Mouse (Mus musculus) ES-Bruce4 (cell line): ENCODE measurements around the gene Sez6. TPM values are rescaled to one million over a fixed set of nuclear protein-coding genes. Genes with fewer than 3 reads are reported as not detected.

Experiments
- H3K27ac ChIP-seq: 2 replicates; pipeline ENCODE4 v1.5.1; 2012; ENCODE audit warnings: low read length, inconsistent platforms; ENCODE audit not compliant: insufficient read depth
- H3K27me3 ChIP-seq: 2 replicates; pipeline ENCODE4 v1.6.1; 2012; ENCODE audit warnings: mild to moderate bottlenecking, low read length, inconsistent platforms; ENCODE audit not compliant: control insufficient read depth, poor library complexity, insufficient read depth, severe bottlenecking
- H3K36me3 ChIP-seq: 2 replicates; pipeline ENCODE4 v1.6.1; 2012; ENCODE audit warnings: inconsistent platforms, mild to moderate bottlenecking, low read length, moderate library complexity; ENCODE audit not compliant: control insufficient read depth, poor library complexity, insufficient read depth, severe bottlenecking
- H3K4me1 ChIP-seq: one replicate; pipeline ENCODE4 v1.8.1; 2011; ENCODE audit warnings: low read length; ENCODE audit not compliant: control insufficient read depth, insufficient read depth
- H3K4me3 ChIP-seq: 2 replicates; pipeline ENCODE4 v1.5.1; 2011; ENCODE audit warnings: low read depth, mild to moderate bottlenecking, low read length
- H3K9ac ChIP-seq: 2 replicates; pipeline ENCODE4 v1.6.1; 2012; ENCODE audit warnings: low read depth, mild to moderate bottlenecking, inconsistent platforms; ENCODE audit not compliant: poor library complexity, severe bottlenecking
- H3K9me3 ChIP-seq: replicated peaks from 2 replicates; pipeline ENCODE4 v1.6.1; 2012; ENCODE audit warnings: mild to moderate bottlenecking, low read length, inconsistent platforms; ENCODE audit not compliant: control insufficient read depth, poor library complexity, insufficient read depth, severe bottlenecking
- CTCF ChIP-seq: IDR thresholded peaks from one replicate; pipeline ENCODE4 v1.8.1; 2011; ENCODE audit warnings: low read depth, low read length
- EP300 ChIP-seq: IDR thresholded peaks from 2 replicates; pipeline ENCODE4 v1.6.1; 2011; ENCODE audit warnings: low read depth, low read length; ENCODE audit not compliant: insufficient read depth
- POLR2A ChIP-seq: IDR thresholded peaks from one replicate; pipeline ENCODE4 v1.8.1; 2011; ENCODE audit warnings: low read length; ENCODE audit not compliant: insufficient read depth
- polyA plus RNA-seq: library from polyadenylated mRNA; stranded (reverse); fragments of >200 nt; gene quantifications from 2 replicates; pipeline ENCODE4 v1.2.4, GENCODE M21; 2011; ENCODE audit warnings: low read depth; ENCODE audit not compliant: missing spikeins, insufficient read depth, insufficient read length

Gene Sez6
- polyA plus RNA-seq, 1 experiment, result 0.57 TPM

DNA sequence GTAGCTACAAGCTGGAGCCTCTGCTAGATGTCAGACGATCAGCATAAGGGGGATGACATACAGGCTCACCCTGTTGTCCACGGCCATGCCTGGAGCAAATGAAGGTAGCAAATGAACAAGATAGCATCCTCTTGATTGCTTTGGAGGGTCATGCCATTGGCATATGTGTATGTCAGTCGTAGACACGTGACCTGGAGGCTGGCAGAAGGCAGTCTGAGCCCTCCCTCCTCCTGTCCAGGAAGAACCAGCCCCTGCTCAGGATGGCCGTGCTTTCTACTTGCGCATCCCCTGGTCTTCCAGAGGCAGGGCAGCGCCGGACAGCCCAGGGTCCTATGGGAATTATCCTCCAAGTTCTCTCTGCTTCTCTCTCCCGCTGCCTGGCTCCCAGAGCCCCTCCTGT is 28.3 kb downstream of the Sez6 start:
- H3K9ac ChIP-seq, result no peak overlapping the region
- H3K4me3 ChIP-seq, result no peak overlapping the region
- no peaks in the 10 kb centered on the region for H3K4me1 ChIP-seq
- TF ChIP-seq POLR2A (no peak), CTCF (no peak), EP300 (no peak)
- peaks cover 2% of the 10 kb centered on the region; the same call in 1 of the 2 replicates for H3K27me3 ChIP-seq
- no peaks in the 10 kb centered on the region for H3K36me3 ChIP-seq
- H3K9me3 ChIP-seq, result no peaks in the 10 kb centered on the region
- H3K27ac ChIP-seq, result no peak overlapping the region

DNA sequence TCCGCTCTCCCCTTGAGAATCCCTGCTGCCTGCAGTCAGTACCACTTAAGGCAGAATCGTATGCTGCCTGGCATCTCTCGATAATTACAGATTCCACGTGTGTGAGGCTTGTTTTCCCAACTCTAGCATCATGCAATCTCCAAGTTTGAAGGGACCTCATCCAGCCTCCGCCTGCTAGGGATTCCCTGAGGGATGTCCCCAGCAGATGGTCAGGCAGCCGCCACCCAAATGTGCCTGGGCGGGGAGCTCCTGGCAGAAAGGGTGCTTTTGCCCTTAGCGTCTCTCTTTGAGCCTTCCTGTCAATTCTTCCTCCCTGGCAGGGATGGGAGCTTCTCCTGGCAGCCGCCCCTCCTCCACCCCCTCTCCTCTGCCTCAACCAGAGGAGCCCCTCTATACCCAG is 29.6 kb downstream of the Sez6 start:
- no peaks in the 10 kb centered on the region for H3K9me3 ChIP-seq
- H3K36me3 ChIP-seq, result no peaks in the 10 kb centered on the region
- no peaks in the 10 kb centered on the region for H3K4me1 ChIP-seq
- H3K9ac ChIP-seq, result no peak overlapping the region
- no peak overlapping the region for H3K27ac ChIP-seq
- H3K4me3 ChIP-seq, result no peak overlapping the region
- H3K27me3 ChIP-seq, result peaks cover 2% of the 10 kb centered on the region; the same call in 1 of the 2 replicates
- TF ChIP-seq EP300, result no peak
- TF ChIP-seq POLR2A, result no peak
- TF ChIP-seq CTCF, result no peak

DNA sequence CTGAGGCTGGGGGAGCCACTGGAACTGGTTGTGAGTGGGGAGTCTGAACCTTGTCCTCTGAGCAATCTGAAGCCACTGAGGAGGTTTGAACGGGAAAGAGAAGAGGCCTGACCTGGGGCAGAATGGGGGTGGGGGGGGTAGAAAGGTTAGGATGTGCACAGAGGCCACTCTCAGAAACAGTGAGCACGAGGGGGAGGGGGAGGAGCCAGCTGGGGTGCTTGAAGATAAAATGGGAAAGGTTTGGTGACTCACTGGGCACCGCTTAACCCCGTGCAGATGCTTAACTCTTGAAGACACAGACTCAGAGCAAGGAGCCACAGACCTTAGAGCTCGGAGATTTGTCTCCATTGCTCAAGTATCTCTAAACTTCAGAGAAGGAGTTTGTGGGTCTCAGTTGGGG is 30.3 kb downstream of the Sez6 start:
- Histone ChIP-seq H3K27me3 (peaks cover 2% of the 10 kb centered on the region; the same call in 1 of the 2 replicates), H3K27ac (no peak overlapping the region), H3K9ac (no peak overlapping the region), H3K9me3 (no peaks in the 10 kb centered on the region), H3K4me3 (no peak overlapping the region), H3K4me1 (no peaks in the 10 kb centered on the region), H3K36me3 (no peaks in the 10 kb centered on the region)
- TF ChIP-seq POLR2A, result no peak
- no peak for TF ChIP-seq CTCF
- no peak for TF ChIP-seq EP300

DNA sequence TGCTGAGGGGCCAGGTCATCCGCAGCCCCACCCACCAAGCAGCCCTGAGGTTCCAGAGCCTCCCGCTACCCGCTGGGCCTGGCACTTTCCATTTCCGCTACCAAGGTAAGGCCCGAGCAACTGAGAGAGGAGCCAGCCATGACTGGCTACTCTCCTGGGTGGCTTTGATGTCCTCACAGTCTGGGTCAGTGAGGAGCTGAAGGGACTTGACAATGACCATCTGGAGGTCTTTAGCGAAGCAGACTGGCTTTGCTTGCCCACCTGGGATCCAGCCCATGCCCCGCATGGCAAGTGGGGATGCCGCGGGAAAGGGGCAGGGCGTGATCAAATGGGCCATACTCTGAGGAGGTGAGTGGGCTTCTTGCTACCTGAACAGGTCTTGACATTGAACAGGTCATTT is 32.3 kb downstream of the Sez6 start:
- Histone ChIP-seq H3K27me3 (peaks cover 2% of the 10 kb centered on the region; the same call in 1 of the 2 replicates), H3K27ac (no peak overlapping the region)

DNA sequence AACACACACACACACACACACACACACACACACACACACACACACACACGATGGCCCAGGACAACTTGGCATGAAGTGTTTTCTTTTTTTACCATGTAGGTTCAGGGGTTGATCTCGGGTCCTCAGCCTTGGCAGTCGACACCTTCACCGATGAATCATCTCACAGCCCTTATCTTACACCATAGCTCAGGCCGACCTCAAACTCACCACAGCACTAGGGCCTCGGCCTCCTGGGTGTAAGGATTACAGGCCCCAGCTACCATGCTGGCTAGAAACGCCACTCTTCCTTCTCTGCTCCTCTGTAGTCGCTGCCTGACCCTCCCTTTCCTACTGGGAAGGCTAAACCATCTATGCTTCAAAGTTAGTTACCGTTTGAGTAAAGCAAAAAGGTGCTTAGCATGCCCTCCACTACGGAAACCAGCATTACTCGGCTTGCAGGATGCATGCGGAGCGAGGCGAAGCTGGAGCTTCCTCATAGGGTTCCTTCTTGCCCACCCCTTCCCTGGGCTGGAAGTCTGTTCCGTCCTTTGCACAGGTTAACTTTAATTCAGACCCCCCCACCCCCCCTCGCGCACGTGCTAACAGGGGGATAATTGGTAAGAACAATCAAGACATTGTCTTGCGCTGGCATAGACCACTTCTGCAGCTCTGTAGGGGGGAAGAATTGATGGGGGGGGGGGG is 34.0 kb downstream of the Sez6 start:
- TF ChIP-seq POLR2A (no peak), CTCF (no peak), EP300 (no peak)
- Histone ChIP-seq H3K4me3 (no peak overlapping the region), H3K9ac (no peak overlapping the region), H3K4me1 (no peaks in the 10 kb centered on the region), H3K36me3 (no peaks in the 10 kb centered on the region), H3K27me3 (peaks cover 2% of the 10 kb centered on the region; the same call in 1 of the 2 replicates), H3K9me3 (no peaks in the 10 kb centered on the region), H3K27ac (no peak overlapping the region)

More for the DNA sequence above, 32.3 kb downstream of the Sez6 start:
- Histone ChIP-seq H3K9me3 (no peaks in the 10 kb centered on the region), H3K9ac (no peak overlapping the region), H3K36me3 (no peaks in the 10 kb centered on the region), H3K4me1 (no peaks in the 10 kb centered on the region), H3K4me3 (no peak overlapping the region)
- TF ChIP-seq POLR2A (no peak), EP300 (no peak), CTCF (no peak)

DNA sequence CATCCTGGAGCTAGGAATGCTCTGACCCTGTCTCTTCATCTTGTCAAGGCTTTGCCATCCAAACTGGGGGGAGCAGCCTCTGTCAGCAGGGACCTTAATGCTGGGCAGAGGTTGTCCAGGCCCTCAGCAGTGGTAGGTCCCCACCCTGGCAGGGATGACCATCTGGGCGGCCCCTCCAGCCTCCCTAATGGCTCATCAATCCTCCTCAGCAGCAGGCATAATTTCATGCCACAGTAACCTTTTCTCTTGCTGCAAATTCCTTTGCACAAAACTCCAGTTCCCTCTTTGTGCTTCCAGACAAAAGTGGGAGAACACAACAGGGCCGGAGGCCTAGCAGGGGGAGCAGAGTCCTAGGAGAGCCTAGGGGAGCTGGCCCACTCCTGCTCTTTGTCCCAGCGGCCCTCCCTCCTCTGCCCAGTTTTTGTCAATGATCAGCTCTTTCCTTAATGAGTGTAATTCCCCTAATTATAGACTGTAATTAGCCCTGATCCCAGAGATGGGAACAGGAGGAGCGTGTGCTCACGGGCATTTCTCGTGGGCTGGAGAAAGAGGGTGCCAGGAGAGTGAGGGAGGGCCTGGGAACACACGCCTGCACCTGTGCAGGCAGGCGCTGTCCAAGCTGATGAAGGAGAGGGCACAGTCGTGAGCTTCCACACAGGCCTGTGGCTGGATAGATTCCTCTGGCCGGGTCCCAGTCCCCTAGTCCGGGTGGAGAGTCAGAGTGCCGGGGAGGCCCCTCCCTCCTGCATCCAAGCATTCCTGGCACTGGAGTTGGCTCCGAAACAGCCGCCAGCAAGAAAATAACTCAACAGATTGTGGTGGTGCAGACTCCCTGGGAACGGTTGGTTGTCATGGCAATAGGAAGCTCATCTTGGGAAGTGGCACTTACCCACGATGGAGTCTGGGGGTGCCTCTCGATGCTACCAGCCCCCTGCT is 34.8 kb downstream of the Sez6 start:
- H3K9me3 ChIP-seq, result no peaks in the 10 kb centered on the region
- H3K9ac ChIP-seq, result no peak overlapping the region
- H3K4me1 ChIP-seq, result no peaks in the 10 kb centered on the region
- H3K36me3 ChIP-seq, result no peaks in the 10 kb centered on the region
- H3K27ac ChIP-seq, result no peak overlapping the region
- no peak for TF ChIP-seq CTCF
- TF ChIP-seq EP300, result no peak
- no peak for TF ChIP-seq POLR2A
- no peak overlapping the region for H3K4me3 ChIP-seq
- H3K27me3 ChIP-seq, result peaks cover 2% of the 10 kb centered on the region; the same call in 1 of the 2 replicates
